Mouse (Mus musculus): ENCODE results near the gene Sec22b. TPM values are rescaled to one million over a fixed set of nuclear protein-coding genes. Genes with fewer than 3 reads are reported as not detected.

Sec22b gene
- polyA plus RNA-seq (2016; fragmentation: Nextera tagmentation; extraction: Ambion mirVana) = 106 and 109 TPM in 2 replicates

- 3% methylated on average over 41 of the region's 41 CpGs for WGBS
- no peak within 1 kb of the TSS for H3K27ac ChIP-seq
- H3K9ac ChIP-seq = peak within 1 kb of the TSS; percentile 82
- peak; percentile 78 for ATAC-seq (ENCODE audit: low FRiP score, low read depth)
- H3K36me3 ChIP-seq = no peaks in the 10 kb centered on the region
- peak within 1 kb of the TSS; percentile 64 for H3K4me2 ChIP-seq (replicated peaks)
- peak within 1 kb of the TSS; percentile 82 for H3K4me3 ChIP-seq
- H3K4me1 ChIP-seq = peaks cover 11% of the 10 kb centered on the region
- no peaks in the 10 kb centered on the region for H3K27me3 ChIP-seq (replicated peaks)
- H3K9me3 ChIP-seq = no peaks in the 10 kb centered on the region
These were observed at the start of gene Sec22b for GRCm38 (mm10) chr3:97900516-97901490. Sec22b (plus strand) TSS chr3:97901190.

GRCm38 (mm10) chr3:97851803-97852202 lies 49.2 kb upstream of the Sec22b start:
- no peak overlapping the region for H3K9ac ChIP-seq
- H3K36me3 ChIP-seq = no peaks in the 10 kb centered on the region
- no peaks in the 10 kb centered on the region for H3K9me3 ChIP-seq
- H3K27ac ChIP-seq = no peak overlapping the region
- H3K4me1 ChIP-seq = no peaks in the 10 kb centered on the region
- 93% methylated on average over 2 of the region's 2 CpGs for WGBS
- H3K4me2 ChIP-seq (replicated peaks) = no peak overlapping the region
- H3K27me3 ChIP-seq (replicated peaks) = no peaks in the 10 kb centered on the region
- no peak for ATAC-seq (ENCODE audit: low FRiP score, low read depth)
- no peak overlapping the region for H3K4me3 ChIP-seq

- 69% methylated on average over 9 of the region's 9 CpGs for WGBS
- no peaks in the 10 kb centered on the region for H3K9me3 ChIP-seq
- H3K27ac ChIP-seq = no peak overlapping the region
- no peak for ATAC-seq (ENCODE audit: low FRiP score, low read depth)
- H3K4me1 ChIP-seq = no peaks in the 10 kb centered on the region
- no peak overlapping the region for H3K4me3 ChIP-seq
- H3K27me3 ChIP-seq (replicated peaks) = no peaks in the 10 kb centered on the region
- H3K4me2 ChIP-seq (replicated peaks) = no peak overlapping the region
- no peaks in the 10 kb centered on the region for H3K36me3 ChIP-seq
- H3K9ac ChIP-seq = no peak overlapping the region
These were observed 46.2 kb upstream of the Sec22b start for GRCm38 (mm10) chr3:97854575-97855384.

GRCm38 (mm10) chr3:97859400-97859799 lies 41.6 kb upstream of the Sec22b start:
- Histone ChIP-seq H3K4me1 (no peaks in the 10 kb centered on the region), H3K27me3 (replicated peaks) (no peaks in the 10 kb centered on the region), H3K9ac (no peak overlapping the region), H3K9me3 (no peaks in the 10 kb centered on the region), H3K4me3 (no peak overlapping the region), H3K4me2 (replicated peaks) (no peak overlapping the region), H3K36me3 (no peaks in the 10 kb centered on the region), H3K27ac (no peak overlapping the region)
- no peak for ATAC-seq (ENCODE audit: low FRiP score, low read depth)
- WGBS = 82% methylated on average over 1 of the region's 1 CpGs

- WGBS = 90% methylated on average over 7 of the region's 7 CpGs
- Histone ChIP-seq H3K4me1 (no peaks in the 10 kb centered on the region), H3K9ac (no peak overlapping the region), H3K27me3 (replicated peaks) (peaks cover 2% of the 10 kb centered on the region; the same call in 1 of the 2 replicates), H3K9me3 (no peaks in the 10 kb centered on the region), H3K27ac (no peak overlapping the region), H3K4me3 (no peak overlapping the region), H3K36me3 (no peaks in the 10 kb centered on the region), H3K4me2 (replicated peaks) (no peak overlapping the region)
- no peak for ATAC-seq (ENCODE audit: low FRiP score, low read depth)
These were observed 40.1 kb upstream of the Sec22b start for GRCm38 (mm10) chr3:97860820-97861451.

GRCm38 (mm10) chr3:97866696-97867095 lies 34.3 kb upstream of the Sec22b start:
- Histone ChIP-seq H3K27ac (no peak overlapping the region), H3K4me3 (no peak overlapping the region), H3K4me2 (replicated peaks) (peak overlapping the region; percentile 98), H3K4me1 (peaks cover 8% of the 10 kb centered on the region), H3K9ac (peak overlapping the region; percentile 59; the same call in 1 of the 2 replicates), H3K27me3 (replicated peaks) (peaks cover 35% of the 10 kb centered on the region), H3K36me3 (no peaks in the 10 kb centered on the region), H3K9me3 (no peaks in the 10 kb centered on the region)
- ATAC-seq (ENCODE audit: low FRiP score, low read depth) = no peak
- WGBS = 66% methylated on average over 4 of the region's 4 CpGs

- Histone ChIP-seq H3K9ac (peak overlapping the region; percentile 59), H3K4me2 (replicated peaks) (peak overlapping the region; percentile 98), H3K27ac (no peak overlapping the region), H3K27me3 (replicated peaks) (peaks cover 35% of the 10 kb centered on the region), H3K4me1 (peaks cover 8% of the 10 kb centered on the region), H3K4me3 (peak overlapping the region; percentile 47), H3K36me3 (no peaks in the 10 kb centered on the region), H3K9me3 (no peaks in the 10 kb centered on the region)
- 2% methylated on average over 28 of the region's 28 CpGs for WGBS
- ATAC-seq (ENCODE audit: low FRiP score, low read depth) = peak; percentile 64
These were observed 33.6 kb upstream of the Sec22b start for GRCm38 (mm10) chr3:97867221-97868023.

GRCm38 (mm10) chr3:97868024-97868689 lies 32.8 kb upstream of the Sec22b start:
- Histone ChIP-seq H3K27ac (no peak overlapping the region), H3K4me3 (peak overlapping the region; percentile 47), H3K9me3 (no peaks in the 10 kb centered on the region), H3K27me3 (replicated peaks) (peaks cover 35% of the 10 kb centered on the region), H3K4me2 (replicated peaks) (peak overlapping the region; percentile 98), H3K4me1 (peaks cover 8% of the 10 kb centered on the region), H3K36me3 (no peaks in the 10 kb centered on the region), H3K9ac (peak overlapping the region; percentile 59)
- WGBS = 3% methylated on average over 42 of the region's 42 CpGs
- peak; percentile 90 for ATAC-seq (ENCODE audit: low FRiP score, low read depth)

GRCm38 (mm10) chr3:97868733-97869132 lies 32.3 kb upstream of the Sec22b start:
- ATAC-seq (ENCODE audit: low FRiP score, low read depth) = no peak
- Histone ChIP-seq H3K36me3 (no peaks in the 10 kb centered on the region), H3K27ac (no peak overlapping the region), H3K9ac (no peak overlapping the region), H3K4me2 (replicated peaks) (no peak overlapping the region), H3K9me3 (no peaks in the 10 kb centered on the region), H3K27me3 (replicated peaks) (peaks cover 35% of the 10 kb centered on the region), H3K4me3 (no peak overlapping the region), H3K4me1 (peaks cover 8% of the 10 kb centered on the region)
- WGBS = 60% methylated on average over 5 of the region's 5 CpGs

GRCm38 (mm10) chr3:97869730-97870129 lies 31.3 kb upstream of the Sec22b start:
- peaks cover 35% of the 10 kb centered on the region for H3K27me3 ChIP-seq (replicated peaks)
- ATAC-seq (ENCODE audit: low FRiP score, low read depth) = no peak
- no peak overlapping the region for H3K4me3 ChIP-seq
- no peak overlapping the region for H3K9ac ChIP-seq
- no peaks in the 10 kb centered on the region for H3K36me3 ChIP-seq
- WGBS = 81% methylated on average over 4 of the region's 4 CpGs
- H3K4me1 ChIP-seq = peaks cover 8% of the 10 kb centered on the region
- no peak overlapping the region for H3K4me2 ChIP-seq (replicated peaks)
- H3K27ac ChIP-seq = no peak overlapping the region
- no peaks in the 10 kb centered on the region for H3K9me3 ChIP-seq

- no peak overlapping the region for H3K4me3 ChIP-seq
- 22% methylated on average over 5 of the region's 5 CpGs for WGBS
- H3K27ac ChIP-seq = no peak overlapping the region
- ATAC-seq (ENCODE audit: low FRiP score, low read depth) = no peak
- H3K9me3 ChIP-seq = no peaks in the 10 kb centered on the region
- H3K36me3 ChIP-seq = no peaks in the 10 kb centered on the region
- H3K4me1 ChIP-seq = peaks cover 10% of the 10 kb centered on the region; the same call in 1 of the 2 replicates
- peaks cover under 1% of the 10 kb centered on the region; the same call in 1 of the 2 replicates for H3K27me3 ChIP-seq (replicated peaks)
- no peak overlapping the region for H3K4me2 ChIP-seq (replicated peaks)
- H3K9ac ChIP-seq = no peak overlapping the region
These were observed 26.2 kb upstream of the Sec22b start for GRCm38 (mm10) chr3:97874777-97875176.

Measured in neural tube, embryonic 12.5 days (tissue).